Mouse (Mus musculus) olfactory bulb, adult 2 months (tissue): ENCODE measurements around the gene Gm45837.

Source experiments
- CTCF ChIP-seq: fragments of 200-500 bp; IDR thresholded peaks from 2 replicates; pipeline ENCODE4 v1.5.1; 2012; ENCODE audit warnings: low read depth, mild to moderate bottlenecking, low read length, moderate library complexity; ENCODE audit not compliant: insufficient read depth
- POLR2A ChIP-seq: fragments of 200-500 bp; IDR thresholded peaks from 2 replicates; pipeline ENCODE4 v1.6.1; 2012; ENCODE audit warnings: mild to moderate bottlenecking, low read depth, low read length, moderate library complexity; ENCODE audit not compliant: insufficient read depth

GRCm38 (mm10) chr7:101551530-101551929 lies 140.8 kb downstream of the Gm45837 start:
- TF ChIP-seq CTCF (no peak), POLR2A (no peak)
